In the genomic region with DNA sequence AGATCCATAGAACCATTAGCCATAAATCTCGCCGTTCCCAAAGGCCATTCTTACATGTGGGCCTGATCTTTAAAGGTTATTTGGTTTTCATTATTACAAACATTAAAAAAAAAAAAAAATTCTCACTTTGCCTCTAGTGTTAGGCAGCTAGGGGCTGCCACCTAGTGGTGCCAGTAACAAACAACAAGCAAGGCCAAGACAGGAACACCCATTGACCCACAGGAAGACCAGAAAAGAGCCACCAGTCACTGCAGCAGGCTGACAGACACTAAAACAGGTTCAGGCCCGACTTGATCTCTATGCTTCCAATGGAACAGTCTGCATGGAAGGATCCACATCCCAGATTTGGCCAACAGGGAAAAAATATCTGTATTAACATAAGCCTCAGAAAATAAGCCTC, we compare ENCODE assay signal across 10 mouse cellular contexts. TPM values are rescaled to one million over a fixed set of nuclear protein-coding genes. Genes with fewer than 3 reads are reported as not detected.
DNase-seq lines count a peak whose midpoint lies in the region; ATAC-seq and TF ChIP-seq lines count a peak whose summit lies in the region.
"Had no signal": no experiment of that assay in that cellular context is flagged by ENCODE, and none has a peak within 500 bp of the region (broad histone marks: within the 10 kb centered on the region; RNA-seq: fewer than 3 reads in every experiment).

No protein-coding gene starts in this region.

- no peak overlapping the region for H3K9ac ChIP-seq in heart, embryonic 12.5 days
- no peak overlapping the region for H3K9ac ChIP-seq in hindbrain, embryonic 13.5 days
- no peak overlapping the region for H3K9ac ChIP-seq in lung, postnatal 0 days (replicated peaks; ENCODE audit: low read depth)
- H3K9ac ChIP-seq in stomach, postnatal 0 days (ENCODE audit: low read length), result no peak overlapping the region
- H3K9ac ChIP-seq: hindbrain, embryonic 15.5 days; neural tube, embryonic 12.5 days had no signal

- H3K4me3 ChIP-seq in heart, embryonic 12.5 days, result no peak overlapping the region
- no peak overlapping the region for H3K4me3 ChIP-seq in thymus, adult 2 months (ENCODE audit: control insufficient read depth, insufficient read depth, low read length)
- H3K4me3 ChIP-seq in cerebellum, adult 2 months (replicated peaks; ENCODE audit: insufficient read depth, low read depth, low read length), result no peak overlapping the region
- H3K4me3 ChIP-seq in hindbrain, embryonic 13.5 days, result no peak overlapping the region
- H3K4me3 ChIP-seq in lung, postnatal 0 days (ENCODE audit: low read depth, low read length), result no peak overlapping the region
- no peak overlapping the region for H3K4me3 ChIP-seq in stomach, postnatal 0 days (ENCODE audit: low read depth, low read length)
- H3K4me3 ChIP-seq: hindbrain, embryonic 15.5 days; neural tube, embryonic 12.5 days had no signal

- peak; percentile 92 for DNase-seq in heart, adult 11 months
- peak; percentile 56 for DNase-seq in thymus, adult 2 months
- DNase-seq in thymus, postnatal 10 days (ENCODE audit: low spot score in 2 of 2), result no peak
- DNase-seq in cerebellum, adult 2 months, result peak; percentile 69 to 72
- peak; percentile 72 for DNase-seq in lung, postnatal 0 days (ENCODE audit: low spot score)
- peak; percentile 54 for DNase-seq in stomach, postnatal 0 days (ENCODE audit: low spot score)

- ATAC-seq in heart, embryonic 12.5 days (ENCODE audit: insufficient number of reproducible peaks, low FRiP score), result no peak
- ATAC-seq in hindbrain, embryonic 13.5 days (ENCODE audit: low FRiP score), result no peak
- no peak for ATAC-seq in lung, postnatal 0 days
- no peak for ATAC-seq in stomach, postnatal 0 days (ENCODE audit: low FRiP score, low TSS enrichment)

- H3K9me3 ChIP-seq in heart, embryonic 12.5 days (replicated peaks), result no peaks in the 10 kb centered on the region
- H3K9me3 ChIP-seq in hindbrain, embryonic 13.5 days, result no peaks in the 10 kb centered on the region
- H3K9me3 ChIP-seq in lung, postnatal 0 days (ENCODE audit: low read length), result no peaks in the 10 kb centered on the region
- H3K9me3 ChIP-seq in stomach, postnatal 0 days (ENCODE audit: control insufficient read depth, low read length), result no peaks in the 10 kb centered on the region
- H3K9me3 ChIP-seq: hindbrain, embryonic 15.5 days; neural tube, embryonic 12.5 days had no signal

- no peak overlapping the region for H3K4me2 ChIP-seq in heart, embryonic 12.5 days
- H3K4me2 ChIP-seq in hindbrain, embryonic 13.5 days, result no peak overlapping the region
- H3K4me2 ChIP-seq in lung, postnatal 0 days (replicated peaks; ENCODE audit: low read depth, low read length), result no peak overlapping the region
- no peak overlapping the region for H3K4me2 ChIP-seq in stomach, postnatal 0 days (replicated peaks; ENCODE audit: low read depth)
- H3K4me2 ChIP-seq: hindbrain, embryonic 15.5 days; neural tube, embryonic 12.5 days had no signal

- no peak for TF ChIP-seq POLR2A in thymus, adult 2 months (IDR thresholded peaks at IDR 0.05; ENCODE audit: control insufficient read depth, extremely low read depth, insufficient read depth, low read length, poor library complexity)
- no peak for TF ChIP-seq POLR2A in cerebellum, adult 2 months (IDR thresholded peaks at IDR 0.05; ENCODE audit: borderline replicate concordance, insufficient read depth, low read length)

- no peaks in the 10 kb centered on the region for H3K27me3 ChIP-seq in heart, embryonic 12.5 days (replicated peaks)
- H3K27me3 ChIP-seq in thymus, adult 2 months (ENCODE audit: control insufficient read depth, insufficient read depth, low read length), result no peaks in the 10 kb centered on the region
- no peaks in the 10 kb centered on the region for H3K27me3 ChIP-seq in cerebellum, adult 2 months (ENCODE audit: control insufficient read depth, insufficient read depth, low read length)
- H3K27me3 ChIP-seq in hindbrain, embryonic 13.5 days, result no peaks in the 10 kb centered on the region
- no peaks in the 10 kb centered on the region for H3K27me3 ChIP-seq in lung, postnatal 0 days (replicated peaks; ENCODE audit: insufficient read depth, low read length)
- no peaks in the 10 kb centered on the region for H3K27me3 ChIP-seq in stomach, postnatal 0 days (ENCODE audit: control insufficient read depth, insufficient read depth, low read length)
- H3K27me3 ChIP-seq: hindbrain, embryonic 15.5 days; neural tube, embryonic 12.5 days had no signal

- peaks cover 7% of the 10 kb centered on the region; the same call in 1 of the 2 replicates for H3K4me1 ChIP-seq in heart, embryonic 12.5 days (replicated peaks)
- no peaks in the 10 kb centered on the region for H3K4me1 ChIP-seq in thymus, adult 2 months (replicated peaks; ENCODE audit: control insufficient read depth, insufficient read depth, low read length)
- peaks cover 6% of the 10 kb centered on the region for H3K4me1 ChIP-seq in cerebellum, adult 2 months (ENCODE audit: control insufficient read depth, insufficient read depth, low read length)
- H3K4me1 ChIP-seq in hindbrain, embryonic 13.5 days (replicated peaks), result peaks cover 22% of the 10 kb centered on the region
- H3K4me1 ChIP-seq in lung, postnatal 0 days (ENCODE audit: insufficient read depth, low read depth, low read length), result no peaks in the 10 kb centered on the region
- H3K4me1 ChIP-seq in stomach, postnatal 0 days (replicated peaks; ENCODE audit: control insufficient read depth, insufficient read depth), result no peaks in the 10 kb centered on the region
- H3K4me1 ChIP-seq: neural tube, embryonic 12.5 days had no signal

- H3K27ac ChIP-seq in heart, embryonic 12.5 days (ENCODE audit: poor library complexity, severe bottlenecking), result no peak overlapping the region
- no peak overlapping the region for H3K27ac ChIP-seq in thymus, adult 2 months (ENCODE audit: control insufficient read depth, insufficient read depth, low read length)
- H3K27ac ChIP-seq in cerebellum, adult 2 months (ENCODE audit: insufficient read depth, low read length), result no peak overlapping the region
- peak overlapping the region; percentile 71; the same call in 1 of the 2 replicates for H3K27ac ChIP-seq in hindbrain, embryonic 13.5 days
- H3K27ac ChIP-seq in lung, postnatal 0 days (ENCODE audit: low read length), result no peak overlapping the region
- no peak overlapping the region for H3K27ac ChIP-seq in stomach, postnatal 0 days (replicated peaks)
- H3K27ac ChIP-seq: neural tube, embryonic 12.5 days had no signal

- TF ChIP-seq CTCF in thymus, adult 2 months (IDR thresholded peaks at IDR 0.05; ENCODE audit: borderline replicate concordance, control insufficient read depth, extremely low read depth, insufficient read depth, low read length, poor library complexity), result peak; percentile 30; the same call in 1 of the 2 replicates
- TF ChIP-seq CTCF in cerebellum, adult 2 months (IDR thresholded peaks at IDR 0.05; ENCODE audit: borderline replicate concordance, insufficient read depth, low read depth, low read length), result peak; percentile 79
- TF ChIP-seq CTCF in lung, postnatal 0 days (IDR thresholded peaks at IDR 0.05), result peak; percentile 85
- TF ChIP-seq CTCF in stomach, postnatal 0 days (IDR thresholded peaks at IDR 0.05; ENCODE audit: low read depth), result peak; percentile 87

- peaks cover 89% of the 10 kb centered on the region for H3K36me3 ChIP-seq in heart, embryonic 12.5 days
- H3K36me3 ChIP-seq in thymus, adult 2 months (ENCODE audit: control insufficient read depth, insufficient read depth, low read length), result peaks cover 50% of the 10 kb centered on the region
- peaks cover 77% of the 10 kb centered on the region for H3K36me3 ChIP-seq in hindbrain, embryonic 13.5 days
- H3K36me3 ChIP-seq in lung, postnatal 0 days (ENCODE audit: insufficient read depth, low read length), result peaks cover 27% of the 10 kb centered on the region; the same call in 1 of the 2 replicates
- H3K36me3 ChIP-seq in stomach, postnatal 0 days (ENCODE audit: control insufficient read depth, insufficient read depth, low read length), result no peaks in the 10 kb centered on the region; the same call in 1 of the 2 replicates

- WGBS in heart, embryonic 12.5 days, result 53% methylated on average over 3 of the region's 3 CpGs
- WGBS in thymus, adult 2 months, result 59% methylated on average over 3 of the region's 3 CpGs
- 42% methylated on average over 3 of the region's 3 CpGs for WGBS in cerebellum, adult 2 months
- WGBS in hindbrain, embryonic 13.5 days, result 46% methylated on average over 3 of the region's 3 CpGs
- 35% methylated on average over 3 of the region's 3 CpGs for WGBS in lung, postnatal 0 days
- WGBS in stomach, postnatal 0 days, result 30% methylated on average over 3 of the region's 3 CpGs

- no peak for TF ChIP-seq EP300 in lung, postnatal 0 days (IDR thresholded peaks at IDR 0.05)
- TF ChIP-seq EP300 in stomach, postnatal 0 days (optimal IDR thresholded peaks at IDR 0.05), result no peak

RNA-seq across cellular contexts. Expression of a gene that starts 19.2 kb away (rescaled TPM):
- polyA plus RNA-seq in heart, embryonic 12.5 days (2016; fragmentation: Nextera tagmentation; extraction: Ambion mirVana), result 74.4 and 75.2 TPM in 2 replicates
- 108 and 113 TPM in 2 replicates for polyA plus RNA-seq in thymus, adult 2 months (2012; rRNA removed)
- polyA plus RNA-seq in cerebellum, adult 2 months (2012; rRNA removed), result 119 and 127 TPM in 2 replicates
- polyA plus RNA-seq in hindbrain, embryonic 13.5 days (2015; fragmentation: Nextera tagmentation; extraction: Ambion mirVana), result 83.2 and 90.5 TPM in 2 replicates
- 47.1 and 57.8 TPM in 2 replicates for polyA plus RNA-seq in lung, postnatal 0 days (2015; fragmentation: Nextera tagmentation; extraction: Ambion mirVana)
- polyA plus RNA-seq in stomach, postnatal 0 days (2015; fragmentation: Nextera tagmentation; extraction: Ambion mirVana), result 42.2 and 46.9 TPM in 2 replicates

RNA-seq across cellular contexts. Expression of a gene that starts 23.2 kb away (rescaled TPM):
- polyA plus RNA-seq in heart, embryonic 12.5 days (2016; fragmentation: Nextera tagmentation; extraction: Ambion mirVana), result 11.6 and 13.3 TPM in 2 replicates
- 43.5 and 50.8 TPM in 2 replicates for polyA plus RNA-seq in thymus, adult 2 months (2012; rRNA removed)
- 43.6 and 47.0 TPM in 2 replicates for polyA plus RNA-seq in cerebellum, adult 2 months (2012; rRNA removed)
- 47.0 and 50.0 TPM in 2 replicates for polyA plus RNA-seq in hindbrain, embryonic 13.5 days (2015; fragmentation: Nextera tagmentation; extraction: Ambion mirVana)
- polyA plus RNA-seq in lung, postnatal 0 days (2015; fragmentation: Nextera tagmentation; extraction: Ambion mirVana), result 55.5 and 67.3 TPM in 2 replicates
- polyA plus RNA-seq in stomach, postnatal 0 days (2015; fragmentation: Nextera tagmentation; extraction: Ambion mirVana), result 23.1 and 24.2 TPM in 2 replicates

Comparison
In these comparisons a context has a peak if more than half of its experiments do, and no peak if none do; other contexts are left out.
1. DNase-seq: peak in heart, adult 11 months (single experiment), thymus, adult 2 months (single experiment), cerebellum, adult 2 months (2 of 2), lung, postnatal 0 days (single experiment) and stomach, postnatal 0 days (single experiment); none in thymus, postnatal 10 days (0 of 2).
2. CTCF ChIP-seq: peak in every context shown above with its lines; median percentile 87 in stomach, postnatal 0 days; 85 in lung, postnatal 0 days; 79 in cerebellum, adult 2 months; 30 in thymus, adult 2 months.